In genomic region chr4:149400878-149401590, GRCm38 (mm10) we compare ENCODE assay signal across 14 mouse cellular contexts. TPM values are rescaled to one million over a fixed set of nuclear protein-coding genes. Genes with fewer than 3 reads are reported as not detected.
DNase-seq lines count a peak whose midpoint lies in the region; ATAC-seq lines count a peak whose summit lies in the region.
"Had no signal": no experiment of that assay in that cellular context is flagged by ENCODE, and none has a peak within 500 bp of the region (broad histone marks: within the 10 kb centered on the region; RNA-seq: fewer than 3 reads in every experiment).

No protein-coding gene starts in this region.

- 56% methylated on average over 12 of the region's 12 CpGs for WGBS in heart, embryonic 15.5 days
- 62% methylated on average over 12 of the region's 12 CpGs for WGBS in embryonic facial prominence, embryonic 15.5 days
- 83% methylated on average over 12 of the region's 12 CpGs for WGBS in limb, embryonic 10.5 days

- H3K4me1 ChIP-seq in heart, embryonic 15.5 days (replicated peaks): peaks cover 86% of the 10 kb centered on the region
- peaks cover 67% of the 10 kb centered on the region for H3K4me1 ChIP-seq in embryonic facial prominence, embryonic 15.5 days
- H3K4me1 ChIP-seq in limb, embryonic 10.5 days: peaks cover 52% of the 10 kb centered on the region

- H3K9ac ChIP-seq in heart, embryonic 15.5 days: no peak overlapping the region
- no peak overlapping the region for H3K9ac ChIP-seq in embryonic facial prominence, embryonic 15.5 days

- H3K4me3 ChIP-seq in heart, embryonic 15.5 days: no peak overlapping the region
- no peak overlapping the region for H3K4me3 ChIP-seq in embryonic facial prominence, embryonic 15.5 days (replicated peaks)
- H3K4me3 ChIP-seq in limb, embryonic 10.5 days: no peak overlapping the region
- H3K4me3 ChIP-seq: hindbrain, embryonic 10.5 days had no signal

- peaks cover 8% of the 10 kb centered on the region; the same call in 1 of the 2 replicates for H3K36me3 ChIP-seq in heart, embryonic 15.5 days
- H3K36me3 ChIP-seq in embryonic facial prominence, embryonic 15.5 days: peaks cover 19% of the 10 kb centered on the region
- peaks cover 35% of the 10 kb centered on the region for H3K36me3 ChIP-seq in limb, embryonic 10.5 days

- intact Hi-C loops in heart, postnatal 36 days (cut with DNase I): no loop called here

- no peak for DNase-seq in heart, postnatal 36 days
- peak; percentile 81 for DNase-seq in brain, adult 2 months (ENCODE audit: low read depth, low spot score)
- DNase-seq in thymus, postnatal 10 days (ENCODE audit: low spot score in 2 of 2): peak; percentile 33 to 35
- no peak for DNase-seq in urinary bladder, postnatal 36 days (ENCODE audit: low spot score in 2 of 2)
- DNase-seq in limb, embryonic 10.5 days (ENCODE audit: low spot score): no peak
- no peak for DNase-seq in layer of hippocampus, postnatal 25 days (ENCODE audit: extremely low spot score in 1 of 2, low spot score in 1 of 2)
- DNase-seq: lung, postnatal 36 days had no signal

- H3K27me3 ChIP-seq in heart, embryonic 15.5 days: no peaks in the 10 kb centered on the region
- H3K27me3 ChIP-seq in embryonic facial prominence, embryonic 15.5 days: no peaks in the 10 kb centered on the region
- H3K27me3 ChIP-seq in limb, embryonic 10.5 days (ENCODE audit: low read depth, poor library complexity, severe bottlenecking): no peaks in the 10 kb centered on the region

- peak overlapping the region; percentile 20; the same call in 1 of the 2 replicates for H3K27ac ChIP-seq in heart, embryonic 15.5 days
- peak overlapping the region; percentile 69 for H3K27ac ChIP-seq in embryonic facial prominence, embryonic 15.5 days (replicated peaks)
- H3K27ac ChIP-seq in limb, embryonic 10.5 days: no peak overlapping the region
- H3K27ac ChIP-seq: hindbrain, embryonic 10.5 days had no signal

- no peak overlapping the region for H3K4me2 ChIP-seq in heart, embryonic 15.5 days
- 0 out of 2 replicates have a peak overlapping the region, but pooled peaks have one; percentile 0 for H3K4me2 ChIP-seq in embryonic facial prominence, embryonic 15.5 days (replicated peaks)

- H3K9me3 ChIP-seq in heart, embryonic 15.5 days (replicated peaks): no peaks in the 10 kb centered on the region
- no peaks in the 10 kb centered on the region for H3K9me3 ChIP-seq in embryonic facial prominence, embryonic 15.5 days (replicated peaks)
- H3K9me3 ChIP-seq in limb, embryonic 10.5 days (replicated peaks): no peaks in the 10 kb centered on the region
- H3K9me3 ChIP-seq: hindbrain, embryonic 10.5 days had no signal

- no peak for ATAC-seq in heart, embryonic 15.5 days (replicated peaks; ENCODE audit: insufficient number of reproducible peaks, insufficient read depth, low FRiP score, low read depth)
- ATAC-seq in embryonic facial prominence, embryonic 15.5 days (ENCODE audit: insufficient number of reproducible peaks, low FRiP score, low TSS enrichment, low read depth): no peak
- ATAC-seq: forebrain, embryonic 14.5 days had no signal

RNA-seq across cellular contexts. Expression of gene Ube4b, which starts 25.5 kb away (rescaled TPM):
- 27.2 and 35.6 TPM in 2 replicates for polyA plus RNA-seq in heart, embryonic 15.5 days (2015; fragmentation: Nextera tagmentation; extraction: Ambion mirVana)
- 10 to 100 TPM; 48.6 to 50.6 TPM for total RNA-seq in heart, postnatal 36 days (2021)
- 42.5 and 45.8 TPM in 2 replicates for polyA plus RNA-seq in embryonic facial prominence, embryonic 15.5 days (2015; fragmentation: Nextera tagmentation; extraction: Ambion mirVana)
- 72.2 and 76.4 TPM in 2 replicates for polyA plus RNA-seq in limb, embryonic 10.5 days (2016; fragmentation: Nextera tagmentation; extraction: Ambion mirVana)
- 100 to 1,000 TPM in 1 of 2 experiments, 10 to 100 TPM in 1; 92.8 to 113 TPM for total RNA-seq in layer of hippocampus, postnatal 25 days (2021)

RNA-seq across cellular contexts. Expression of gene Rbp7, which starts 53.7 kb away (rescaled TPM):
- polyA plus RNA-seq in heart, embryonic 15.5 days (2015; fragmentation: Nextera tagmentation; extraction: Ambion mirVana): 7.8 and 13.6 TPM in 2 replicates
- 10 to 100 TPM; 76.3 to 81.1 TPM for total RNA-seq in heart, postnatal 36 days (2021)
- 0.77 and 1.6 TPM in 2 replicates for polyA plus RNA-seq in embryonic facial prominence, embryonic 15.5 days (2015; fragmentation: Nextera tagmentation; extraction: Ambion mirVana)
- polyA plus RNA-seq in limb, embryonic 10.5 days (2016; fragmentation: Nextera tagmentation; extraction: Ambion mirVana): not detected in 2 replicates
- not detected for total RNA-seq in layer of hippocampus, postnatal 25 days (2021)
- total RNA-seq: common myeloid progenitor, adult 5-6 weeks; MEL had no signal
- polyA plus RNA-seq: forebrain, embryonic 14.5 days; hindbrain, embryonic 10.5 days; limb, embryonic 11.5 days had no signal

Comparison
In these comparisons a context has a peak if more than half of its experiments do, and no peak if none do; other contexts are left out.
1. DNase-seq: peak in brain, adult 2 months (single experiment) and thymus, postnatal 10 days (2 of 2); none in heart, postnatal 36 days (0 of 2), urinary bladder, postnatal 36 days (0 of 2), limb, embryonic 10.5 days (single experiment) and layer of hippocampus, postnatal 25 days (0 of 2).